Mouse (Mus musculus) ovary, postnatal 36 days (tissue): ENCODE data around the gene Igfals.

Source experiments
- DNase-seq: peaks from one replicate; pipeline ENCODE4 v3.0.0; 2022; ENCODE audit warnings: low spot score, mixed read lengths

Gene Igfals

DNA sequence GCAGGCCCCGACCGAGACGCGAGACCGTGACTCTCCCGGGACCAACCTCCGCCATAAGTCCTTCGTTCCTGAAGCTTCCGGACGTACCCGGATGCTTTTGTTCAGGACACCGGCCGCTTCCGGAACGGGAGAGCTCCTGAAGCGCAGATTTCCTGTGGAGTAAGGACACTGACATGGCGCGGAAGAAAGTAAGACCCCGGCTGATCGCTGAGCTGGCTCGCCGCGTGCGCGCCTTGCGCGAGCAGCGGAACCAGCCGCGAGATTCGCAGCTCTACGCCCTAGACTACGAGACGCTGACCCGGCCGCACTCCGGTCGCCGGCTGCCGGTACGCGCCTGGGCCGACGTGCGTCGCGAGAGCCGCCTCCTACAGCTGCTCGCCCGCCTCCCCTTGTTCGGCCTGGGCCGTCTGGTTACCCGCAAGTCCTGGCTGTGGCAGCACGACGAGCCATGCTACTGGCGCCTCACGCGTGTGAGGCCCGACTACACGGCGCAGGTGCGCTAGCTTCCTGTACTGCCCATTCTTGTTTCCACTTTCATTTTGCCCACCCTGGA lies 29.3 kb downstream of the Igfals start, which contains the start of the genes Eme2 and Mrps34:
Gene Eme2 (minus strand): TSS at position 93 of the 553 bp plus-strand sequence.
Gene Mrps34 (plus strand): TSS at position 122 of the 553 bp plus-strand sequence.
- DNase-seq, result peak; percentile 79

DNA sequence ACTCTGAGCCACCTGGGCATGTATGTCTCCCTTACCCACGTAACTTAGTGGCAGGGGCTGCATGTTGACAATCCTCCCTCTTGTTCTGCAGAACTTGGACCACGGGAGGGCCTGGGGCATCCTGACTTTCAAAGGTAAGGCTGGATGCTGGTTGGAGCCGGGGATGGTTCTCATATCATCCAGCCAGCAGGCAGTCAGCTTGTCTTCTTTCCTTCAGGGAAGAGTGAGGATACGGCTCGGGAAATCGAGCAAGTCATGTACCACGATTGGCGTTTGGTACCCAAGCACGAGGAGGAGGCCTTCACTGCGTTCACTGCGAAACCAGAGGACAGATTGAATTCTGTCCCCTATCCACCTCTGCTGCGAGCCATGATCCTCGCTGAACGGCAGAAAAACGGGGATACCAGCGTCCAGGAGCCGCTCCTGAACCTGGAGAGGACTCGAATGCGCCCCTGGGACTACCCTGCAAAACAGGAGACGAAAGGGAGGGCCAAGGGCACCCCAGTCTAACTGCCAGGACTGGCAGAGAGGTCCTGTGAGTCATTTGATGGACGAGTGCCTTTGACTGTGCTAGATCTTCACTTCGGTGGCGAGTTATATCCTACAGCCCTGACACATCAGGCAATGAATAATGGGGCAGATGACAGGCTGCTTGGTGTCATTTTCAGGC lies 29.9 kb downstream of the Igfals start:
- no peak for DNase-seq

DNA sequence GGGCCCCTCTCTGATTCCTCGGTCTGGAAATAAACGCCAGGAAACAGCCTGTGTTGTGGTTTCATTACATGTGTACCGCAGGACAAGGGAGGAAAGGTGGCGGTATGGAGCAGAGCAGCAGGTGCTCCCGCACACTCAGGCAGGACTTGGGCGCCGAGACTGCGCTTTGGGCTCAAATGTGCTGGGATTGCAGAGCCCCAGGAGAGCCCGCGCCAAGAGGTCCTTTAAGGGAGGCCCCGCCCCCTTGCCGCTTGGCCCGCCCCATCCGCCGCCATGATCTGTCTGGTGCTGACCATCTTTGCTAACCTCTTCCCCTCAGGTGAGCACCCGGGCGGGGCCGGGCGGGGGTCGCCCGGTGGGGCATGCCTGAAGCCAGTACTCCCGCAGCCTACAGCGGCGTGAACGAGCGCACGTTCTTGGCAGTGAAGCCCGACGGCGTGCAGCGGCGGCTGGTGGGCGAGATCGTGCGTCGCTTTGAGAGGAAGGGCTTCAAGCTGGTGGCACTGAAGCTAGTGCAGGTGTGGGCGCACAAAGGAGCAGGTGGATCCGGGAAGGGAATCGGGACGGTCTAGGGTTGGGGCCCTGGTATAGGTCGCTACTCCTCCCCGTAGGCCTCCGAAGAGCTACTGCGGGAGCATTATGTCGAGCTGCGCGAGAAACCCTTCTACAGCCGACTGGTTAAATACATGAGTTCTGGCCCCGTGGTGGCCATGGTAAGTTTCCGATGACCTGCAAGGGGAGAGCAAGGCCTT lies 30.6 kb downstream of the Igfals start, which contains the start of gene Nme3:
Gene Nme3 (plus strand): TSS at position 260 of the 752 bp plus-strand sequence.
- DNase-seq, result peak; percentile 79

DNA sequence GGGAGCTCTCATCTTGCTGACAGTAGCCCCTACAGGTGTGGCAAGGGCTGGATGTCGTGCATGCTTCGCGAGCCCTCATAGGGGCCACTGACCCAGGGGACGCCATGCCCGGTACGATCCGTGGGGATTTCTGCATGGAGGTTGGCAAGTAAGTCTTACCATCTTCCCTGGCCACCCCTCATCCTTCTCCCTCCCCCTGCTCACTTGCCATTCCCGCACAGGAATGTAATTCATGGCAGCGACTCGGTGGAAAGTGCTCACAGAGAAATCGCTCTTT lies 31.1 kb downstream of the Igfals start:
- no peak for DNase-seq

DNA sequence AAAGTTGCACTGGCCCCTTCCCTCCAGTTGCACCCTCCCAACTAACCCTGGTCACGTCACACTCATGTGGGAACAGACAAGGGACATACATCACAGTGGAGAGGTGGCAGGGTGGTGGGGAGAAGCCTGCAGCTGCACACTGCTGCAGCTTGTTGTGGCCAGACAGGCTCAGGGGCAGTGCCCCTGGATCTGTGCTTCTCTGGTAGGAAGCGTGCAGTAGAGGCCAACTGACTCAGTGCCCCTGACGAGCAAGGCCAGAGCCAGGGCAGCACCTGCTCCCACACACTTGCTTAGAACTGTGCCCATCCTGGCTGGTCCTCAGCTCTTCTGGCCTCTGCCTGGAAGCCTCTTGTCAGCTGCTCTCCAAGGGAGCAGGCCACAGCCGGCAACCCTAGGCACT lies 31.8 kb downstream of the Igfals start:
- no peak for DNase-seq

DNA sequence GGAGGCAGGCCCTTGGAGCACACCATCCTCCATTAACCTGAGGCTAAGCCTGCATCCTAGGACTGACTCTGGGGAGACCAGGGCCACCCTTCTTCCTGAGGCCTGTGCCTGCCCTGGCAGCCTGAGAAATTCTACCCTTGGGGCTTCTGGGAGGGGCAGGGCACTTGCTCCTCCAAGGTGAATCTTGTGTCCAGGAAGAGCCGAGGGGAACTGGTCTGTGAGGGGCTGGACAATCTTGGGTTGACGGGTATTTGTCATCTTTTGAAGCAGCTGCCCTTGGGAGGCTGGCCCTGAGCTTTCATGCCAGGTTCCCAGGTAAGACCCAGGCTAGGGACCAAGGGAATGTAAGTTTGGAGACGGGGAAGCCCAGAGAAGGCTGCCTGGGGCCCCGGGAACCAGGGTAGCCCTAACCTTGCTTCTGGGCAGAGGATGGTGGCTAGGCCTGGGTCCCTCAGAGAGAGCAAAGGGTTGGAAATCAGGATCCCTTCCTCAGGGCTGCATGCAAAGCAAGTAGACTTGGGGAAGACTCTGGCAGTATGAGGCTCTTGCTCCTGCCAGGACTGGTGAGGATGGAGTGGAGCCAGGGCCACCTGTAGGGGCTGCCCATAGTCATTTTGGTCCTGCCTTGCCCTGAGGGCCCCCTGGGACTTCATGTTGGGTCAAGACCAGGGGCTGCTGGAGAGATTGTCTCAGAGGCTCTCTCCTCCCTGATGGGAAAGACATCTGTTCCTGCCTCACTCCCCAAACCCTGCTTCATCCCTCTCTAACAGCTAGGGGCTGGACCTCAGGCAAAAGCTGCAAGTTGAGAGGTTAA lies 32.5 kb downstream of the Igfals start:
- no peak for DNase-seq

DNA sequence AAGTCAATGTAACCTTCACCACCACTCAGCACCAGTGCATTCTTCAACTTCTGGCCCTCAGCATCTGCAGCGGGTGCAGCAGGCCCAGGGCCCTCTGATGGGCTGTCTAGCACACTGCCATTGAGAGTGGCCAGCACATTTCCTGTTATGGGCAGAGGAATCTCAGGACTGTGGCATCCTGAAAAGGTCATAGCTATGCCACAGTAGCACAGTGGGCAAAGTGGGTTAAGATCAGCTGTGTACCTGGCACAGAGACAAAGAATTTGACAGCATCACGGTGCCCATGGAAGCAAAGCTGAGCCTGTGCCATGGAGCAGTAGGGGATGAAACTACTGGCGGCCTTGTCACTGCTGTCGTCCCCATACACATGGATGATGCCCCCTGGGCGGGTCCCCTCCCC lies 33.4 kb downstream of the Igfals start:
- DNase-seq, result no peak

DNA sequence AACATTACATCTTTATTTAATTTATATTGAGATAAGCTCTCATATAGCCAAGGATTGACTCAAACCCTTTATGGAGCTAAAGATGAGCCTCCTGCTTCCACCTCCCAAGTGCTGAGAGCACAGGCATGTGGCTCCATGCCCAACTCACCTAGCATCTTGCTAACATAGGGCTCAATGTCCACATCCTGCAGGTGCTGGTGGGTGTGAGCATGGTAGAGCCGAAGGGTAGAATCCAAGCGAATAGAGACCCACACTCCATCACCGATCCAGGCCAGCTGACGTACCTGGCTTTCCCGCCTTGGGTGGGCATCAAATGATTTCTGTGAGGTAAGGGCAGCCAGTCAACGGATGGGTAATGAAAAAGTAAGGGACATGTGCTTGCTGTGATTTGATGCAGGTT lies 34.2 kb downstream of the Igfals start:
- DNase-seq, result no peak

DNA sequence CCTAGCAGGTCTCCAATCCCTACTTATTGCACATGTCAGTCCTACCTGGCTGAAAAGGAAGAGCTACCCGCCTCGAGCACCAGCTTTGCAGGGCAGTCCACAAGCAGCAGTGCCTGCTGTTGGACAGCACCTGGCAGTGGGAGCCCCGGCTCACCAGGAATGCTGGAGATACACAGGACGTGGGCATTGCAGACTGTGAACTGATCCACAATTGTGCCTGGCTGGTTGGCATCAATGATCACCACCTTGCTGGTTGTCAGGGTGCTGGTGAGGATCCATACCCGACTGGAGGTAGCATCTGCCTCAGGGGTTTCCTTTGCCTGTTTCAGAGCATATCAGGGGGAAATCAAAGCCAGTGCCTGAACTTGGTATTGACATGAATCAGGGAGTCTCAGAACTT lies 36.3 kb downstream of the Igfals start:
- DNase-seq, result no peak

DNA sequence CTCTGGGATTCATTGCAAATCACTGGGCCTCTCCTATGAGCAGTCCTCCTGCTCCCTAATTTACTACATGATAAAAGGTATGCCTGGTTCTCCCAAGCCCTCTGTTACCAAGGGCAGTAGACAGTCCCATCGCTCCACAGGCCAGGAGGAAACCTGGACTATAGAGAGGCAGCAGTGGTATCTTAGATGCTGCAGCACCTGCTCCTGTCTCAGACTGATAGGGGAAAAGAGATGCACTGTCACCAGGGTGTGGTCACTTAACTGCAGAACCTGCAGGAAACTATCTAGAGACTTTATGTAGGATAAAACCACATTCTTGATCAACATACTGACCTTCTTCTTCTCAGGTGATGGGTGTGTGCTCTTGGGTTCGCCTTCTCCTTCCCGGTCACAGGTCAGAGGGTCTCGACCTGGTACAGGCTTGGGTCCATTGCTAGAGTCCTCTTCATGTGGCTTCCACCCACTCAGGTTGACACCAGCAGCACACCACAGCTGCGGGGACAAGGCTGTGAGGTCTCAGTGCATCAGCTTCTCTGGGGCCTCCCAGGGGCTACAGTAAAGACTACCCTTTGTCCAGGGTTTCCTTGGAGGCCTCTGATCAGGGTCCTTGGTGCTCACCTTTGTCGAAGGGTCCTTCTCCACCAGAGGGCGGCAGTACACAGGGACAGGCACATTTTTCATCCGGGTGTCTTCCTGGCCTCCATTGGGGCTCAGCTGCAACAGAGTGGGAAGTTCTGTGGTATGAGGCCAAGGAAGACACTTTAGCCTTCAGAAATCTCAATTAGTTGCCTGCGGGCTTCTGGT lies 37.1 kb downstream of the Igfals start:
- no peak for DNase-seq

DNA sequence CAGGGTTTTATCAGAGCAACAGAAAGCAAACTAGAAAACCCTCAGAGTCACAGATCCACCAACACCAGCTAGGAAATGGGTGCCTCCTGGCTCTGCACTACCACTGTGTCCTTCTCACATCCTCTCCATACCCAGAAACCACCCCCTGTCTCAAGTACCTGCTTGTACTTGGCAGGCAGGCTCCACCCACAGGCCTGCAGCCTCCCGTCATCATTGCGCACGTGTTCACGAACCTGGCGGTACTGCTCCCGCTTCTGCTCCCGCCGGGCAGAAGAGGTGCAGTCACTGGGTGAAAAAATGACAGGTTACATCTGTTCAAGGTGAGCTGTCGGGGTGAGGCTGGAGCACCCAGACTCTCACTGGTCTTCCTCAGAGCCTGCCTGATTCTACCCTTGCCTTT lies 38.0 kb downstream of the Igfals start:
- DNase-seq, result no peak

DNA sequence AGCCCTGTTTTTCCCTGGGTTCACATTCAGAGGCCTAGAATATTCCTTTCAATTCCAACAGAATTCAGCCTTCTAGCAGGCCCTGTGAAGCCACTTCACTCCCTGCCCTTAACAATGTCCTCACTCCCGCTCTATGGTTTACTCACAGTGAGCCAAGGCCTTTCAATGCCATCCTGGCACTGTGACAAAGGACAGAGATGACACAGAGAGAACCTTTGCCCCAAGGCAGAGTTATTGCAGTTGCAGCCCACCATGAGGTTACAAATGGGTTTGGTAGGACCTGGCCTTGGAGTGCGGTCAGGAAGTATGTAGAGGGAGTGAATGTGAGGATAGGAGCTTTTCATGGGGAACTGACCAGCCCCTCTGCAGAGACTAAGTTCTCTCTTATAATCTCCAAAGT lies 41.8 kb downstream of the Igfals start:
- DNase-seq, result no peak

DNA sequence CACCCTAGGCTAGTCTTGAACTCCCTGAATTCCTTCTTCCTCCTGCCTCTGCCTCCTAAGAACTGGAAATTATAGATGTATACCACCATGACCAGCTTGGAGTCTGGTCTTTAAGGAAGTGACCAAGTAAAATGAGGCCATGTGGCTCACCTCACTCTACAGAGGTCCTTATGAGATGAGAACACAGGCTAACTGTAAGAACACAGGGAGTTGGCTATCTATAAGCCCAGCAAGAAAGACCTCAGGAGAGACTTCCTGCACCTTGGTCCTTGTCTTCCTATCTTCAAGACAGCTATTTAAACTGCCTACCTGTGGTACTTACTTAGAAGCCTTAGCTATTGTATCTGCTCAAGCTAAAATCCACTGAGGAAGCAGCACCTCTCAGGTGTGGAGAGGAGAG lies 48.2 kb downstream of the Igfals start:
- no peak for DNase-seq

DNA sequence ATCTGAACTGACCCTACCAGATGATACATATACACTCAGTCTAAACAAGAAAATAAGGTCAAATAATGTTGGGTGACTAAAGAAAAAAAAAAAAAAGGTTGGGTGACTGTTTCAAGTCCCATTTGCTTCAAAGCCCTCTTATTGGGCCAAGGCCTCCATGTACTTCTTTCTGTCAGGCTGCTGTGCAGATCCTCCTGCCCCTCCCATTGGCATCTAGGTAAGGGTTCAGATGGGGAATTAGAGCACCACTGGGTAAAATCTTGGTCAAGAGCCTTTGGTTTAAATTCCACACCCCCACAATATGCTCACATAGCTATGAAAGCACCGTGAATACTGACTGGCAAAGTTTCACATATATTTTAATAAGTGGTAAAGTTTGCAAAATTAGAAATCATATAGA lies 57.4 kb downstream of the Igfals start:
- no peak for DNase-seq

DNA sequence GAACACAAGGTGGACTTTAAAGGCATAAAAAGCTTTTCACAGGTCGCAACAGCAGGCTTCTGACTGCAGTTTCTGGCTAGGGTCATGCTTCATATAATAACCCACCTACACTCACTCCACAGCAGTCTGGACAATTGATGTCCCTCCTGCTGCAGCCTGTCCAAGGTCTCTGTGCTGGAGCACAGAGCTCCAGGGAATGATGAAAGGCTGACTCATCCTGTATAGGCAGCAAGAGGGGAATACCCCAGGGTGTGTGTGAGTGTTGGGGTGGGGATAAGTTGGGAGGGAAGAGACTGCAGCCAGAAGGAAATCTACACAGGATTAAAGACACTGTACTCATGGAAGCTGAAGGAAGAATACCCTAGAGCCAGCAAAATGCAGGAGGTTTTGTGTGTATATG lies 63.7 kb downstream of the Igfals start:
- no peak for DNase-seq
